Mouse (Mus musculus) embryonic fibroblast, embryonic 13.5 days (primary cell): ENCODE data around the gene Dlg1.

ENCODE experiments used
- CTCF ChIP-seq: IDR thresholded peaks from 2 replicates; pipeline ENCODE4 v1.5.1; 2011; ENCODE audit warnings: mild to moderate bottlenecking, control low read depth, low read length, moderate library complexity, borderline replicate concordance; ENCODE audit not compliant: insufficient read depth
- POLR2A ChIP-seq: IDR thresholded peaks from 2 replicates; pipeline ENCODE4 v1.6.1; 2011; ENCODE audit warnings: low read depth, mild to moderate bottlenecking, control low read depth, low read length, moderate library complexity

DNA sequence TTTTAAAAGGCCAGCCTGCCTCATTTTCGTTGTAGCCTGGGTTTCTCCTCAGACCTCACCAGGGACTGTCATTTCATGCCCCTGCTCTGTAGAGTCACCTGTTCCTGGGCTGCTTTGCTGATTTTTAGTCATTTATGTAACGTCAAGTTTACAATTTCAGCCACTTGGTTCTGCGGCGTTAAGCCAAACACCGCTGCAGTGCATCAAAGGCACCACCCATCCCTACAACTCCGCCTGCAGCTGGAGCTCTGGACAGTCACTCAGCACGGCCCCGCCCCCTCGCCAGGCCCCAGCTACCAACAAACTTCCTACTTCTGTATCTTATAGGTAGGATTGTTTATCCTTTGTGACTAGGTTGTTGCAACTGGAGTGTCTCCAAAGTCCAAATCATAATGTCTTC lies 243.7 kb downstream of the Dlg1 start:
- TF ChIP-seq CTCF (no peak), POLR2A (no peak)
